Mouse (Mus musculus) lung, embryonic 15.5 days (tissue): ENCODE results near the gene Hsf4. TPM values are rescaled to one million over a fixed set of nuclear protein-coding genes. Genes with fewer than 3 reads are reported as not detected.
A peak's percentile ranks its signal among the peaks of the same experiment; 100 is the strongest.
"Not testable (repeated sequence)": the region's sequence is repeated elsewhere in the genome, so short reads cannot be mapped to it uniquely, and the experiment has no call there.

Source experiments
- ATAC-seq: fragments of 200-750 bp; cut with Nextera tagmentation; 2 replicates; pipeline ENCODE4 v1.8.0; 2017; ENCODE audit warnings: moderate number of reproducible peaks, borderline replicate concordance; ENCODE audit not compliant: low FRiP score, low TSS enrichment; ENCODE audit errors: extremely low read depth
- H3K27ac ChIP-seq: fragments of 300-500 bp; sonication (generic); 2 replicates; pipeline ENCODE4 v1.5.1; 2015; ENCODE audit warnings: moderate library complexity, mild to moderate bottlenecking, inconsistent platforms
- H3K27me3 ChIP-seq: fragments of 300-500 bp; sonication (generic); 2 replicates; pipeline ENCODE4 v1.6.1; 2015; ENCODE audit warnings: inconsistent platforms
- H3K36me3 ChIP-seq: fragments of 300-500 bp; sonication (generic); 2 replicates; pipeline ENCODE4 v1.6.1; 2015; ENCODE audit warnings: inconsistent platforms
- H3K4me1 ChIP-seq: fragments of 300-500 bp; sonication (generic); 2 replicates; pipeline ENCODE4 v1.6.1; 2015; ENCODE audit warnings: inconsistent platforms
- H3K4me2 ChIP-seq: fragments of 300-500 bp; sonication (generic); 2 replicates; pipeline ENCODE4 v1.6.1; 2015; ENCODE audit warnings: inconsistent platforms, mild to moderate bottlenecking, moderate library complexity
- H3K4me3 ChIP-seq: fragments of 300-500 bp; sonication (generic); 2 replicates; pipeline ENCODE4 v1.5.1; 2015; ENCODE audit warnings: mild to moderate bottlenecking, inconsistent platforms
- H3K9ac ChIP-seq: fragments of 300-500 bp; sonication (generic); 2 replicates; pipeline ENCODE4 v1.6.1; 2015; ENCODE audit warnings: inconsistent platforms
- H3K9me3 ChIP-seq: fragments of 300-500 bp; sonication (generic); 2 replicates; pipeline ENCODE4 v1.6.1; 2016; ENCODE audit warnings: inconsistent platforms
- WGBS: fragments of 180-500 bp; shearing (Covaris S2); methylation state at CpG from one replicate; pipeline ENCODE4 v1.1.7; 2015; 5-methylcytosine and 5-hydroxymethylcytosine counted together
- polyA plus RNA-seq: library from polyadenylated mRNA; unstranded; fragments of >200 nt; fragmentation: Nextera tagmentation; extraction: Ambion mirVana; gene quantifications from 2 replicates; pipeline ENCODE4 v1.2.1, GENCODE M21; 2015

Gene Hsf4
- polyA plus RNA-seq, 1 experiment from 2014 or later: 0.61 TPM

DNA sequence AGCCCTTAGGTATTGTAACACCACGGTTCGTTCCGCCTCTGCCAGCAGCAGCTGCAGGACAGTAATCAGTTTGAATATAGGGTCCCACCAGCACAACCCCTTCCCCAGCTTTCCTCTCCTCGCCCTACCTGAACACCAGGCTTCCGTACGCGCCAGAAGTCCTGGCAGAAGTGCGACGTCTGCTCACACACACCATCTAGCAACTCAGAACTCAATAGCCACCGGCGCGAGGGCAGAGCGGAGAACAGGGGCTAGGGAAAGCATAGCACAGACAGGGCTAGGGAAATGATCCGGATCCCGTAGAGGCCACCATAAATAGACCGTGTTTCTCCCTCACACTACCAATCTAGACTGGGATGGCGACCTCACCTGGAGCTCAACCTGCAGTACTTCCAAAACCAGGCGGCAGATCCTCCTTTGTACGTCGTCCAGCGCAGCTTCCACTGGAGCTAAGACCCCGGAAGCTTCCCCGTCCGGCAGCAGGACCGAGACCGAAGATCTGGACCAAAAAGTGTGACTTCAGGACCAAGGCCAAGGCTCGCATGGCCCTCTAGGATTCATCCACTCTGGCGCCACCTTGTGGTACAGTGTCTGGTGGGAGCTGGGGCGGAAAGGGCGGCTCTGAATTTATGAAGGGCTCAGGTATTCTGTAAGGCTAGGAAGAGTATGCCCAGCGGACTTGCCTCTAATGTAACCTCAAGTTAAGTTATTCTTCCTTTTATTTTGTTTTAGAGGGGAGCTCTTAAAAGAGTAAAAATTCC is 21.1 kb downstream of the Hsf4 start:
- peaks cover 12% of the 10 kb centered on the region for H3K27me3 ChIP-seq
- peaks cover 32% of the 10 kb centered on the region for H3K4me1 ChIP-seq
- no peak overlapping the region for H3K27ac ChIP-seq
- H3K4me3 ChIP-seq: peak overlapping the region; percentile 56
- WGBS: 7% methylated on average over 31 of the region's 31 CpGs
- no peak overlapping the region for H3K9ac ChIP-seq
- H3K4me2 ChIP-seq: peak overlapping the region; percentile 88
- no peaks in the 10 kb centered on the region for H3K9me3 ChIP-seq
- ATAC-seq: no peak
- no peaks in the 10 kb centered on the region for H3K36me3 ChIP-seq

GRCm38 (mm10) chr8:105291364-105291763 is 21.8 kb downstream of the Hsf4 start:
- not testable (repeated sequence) for H3K9me3 ChIP-seq, H3K27ac ChIP-seq
- 80% methylated on average over 8 of the region's 8 CpGs for WGBS

DNA sequence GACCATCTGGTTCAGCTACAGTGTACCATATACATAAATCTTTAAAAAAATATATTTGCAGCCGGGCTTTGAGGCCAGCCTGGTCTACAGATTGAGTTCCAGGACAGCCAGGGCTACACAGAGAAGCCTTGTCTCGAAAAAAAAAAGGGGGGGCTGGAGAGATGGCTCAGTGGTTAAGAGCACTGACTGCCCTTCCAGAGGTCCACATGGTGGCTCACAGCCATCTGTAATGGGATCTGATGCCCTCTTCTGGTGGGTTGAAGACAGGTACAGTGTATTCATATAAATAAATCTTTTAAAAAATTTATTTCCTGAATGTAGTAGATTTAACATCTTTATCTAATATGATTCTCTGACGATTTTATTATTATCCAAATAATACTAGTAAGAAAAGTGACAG is 22.2 kb downstream of the Hsf4 start:
- not testable (repeated sequence) for H3K36me3 ChIP-seq, H3K9ac ChIP-seq, H3K4me3 ChIP-seq, H3K27ac ChIP-seq, H3K9me3 ChIP-seq, ATAC-seq, H3K4me2 ChIP-seq
- H3K4me1 ChIP-seq: peaks cover 39% of the 10 kb centered on the region
- peaks cover 12% of the 10 kb centered on the region for H3K27me3 ChIP-seq
- 58% methylated on average over 3 of the region's 3 CpGs for WGBS

More at GRCm38 (mm10) chr8:105291364-105291763, 21.8 kb downstream of the Hsf4 start:
- peaks cover 12% of the 10 kb centered on the region for H3K27me3 ChIP-seq
- H3K4me2 ChIP-seq, H3K36me3 ChIP-seq, ATAC-seq, H3K9ac ChIP-seq, H3K4me3 ChIP-seq: not testable (repeated sequence)
- H3K4me1 ChIP-seq: peaks cover 34% of the 10 kb centered on the region

- Histone ChIP-seq H3K27ac (no peak overlapping the region), H3K4me1 (peaks cover 44% of the 10 kb centered on the region), H3K27me3 (peaks cover 12% of the 10 kb centered on the region), H3K9me3 (no peaks in the 10 kb centered on the region), H3K4me2 (no peak overlapping the region), H3K36me3 (no peaks in the 10 kb centered on the region), H3K4me3 (no peak overlapping the region), H3K9ac (no peak overlapping the region)
- 67% methylated on average over 7 of the region's 7 CpGs for WGBS
- no peak for ATAC-seq
Observed at GRCm38 (mm10) chr8:105292471-105292870, 22.9 kb downstream of the Hsf4 start.

DNA sequence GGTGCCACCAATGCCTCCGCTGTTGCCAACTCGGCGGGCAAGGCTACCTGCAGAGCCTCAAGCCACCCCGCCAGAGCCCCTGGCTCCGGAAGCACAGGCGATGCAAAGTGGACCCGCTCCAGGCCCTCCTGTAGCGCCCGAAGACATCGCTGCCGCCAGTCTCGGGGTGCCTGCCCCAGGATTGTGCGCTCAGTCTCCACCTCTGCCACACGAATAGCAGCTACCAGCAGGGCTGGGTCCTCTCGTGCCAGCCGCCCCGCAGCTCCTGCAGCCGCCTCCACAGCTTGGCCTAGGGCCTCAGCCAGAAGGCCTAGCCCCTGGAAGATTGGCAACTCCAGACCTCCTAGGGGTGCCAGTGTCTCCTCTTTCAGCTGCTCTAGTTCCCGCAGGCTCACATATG is 23.8 kb downstream of the Hsf4 start:
- peak overlapping the region; percentile 22; the same call in 1 of the 2 replicates for H3K4me2 ChIP-seq
- H3K9me3 ChIP-seq: no peaks in the 10 kb centered on the region
- H3K27me3 ChIP-seq: peaks cover 12% of the 10 kb centered on the region
- H3K9ac ChIP-seq: no peak overlapping the region
- H3K27ac ChIP-seq: no peak overlapping the region
- 71% methylated on average over 19 of the region's 19 CpGs for WGBS
- H3K4me3 ChIP-seq: no peak overlapping the region
- no peak for ATAC-seq
- peaks cover 41% of the 10 kb centered on the region for H3K4me1 ChIP-seq
- no peaks in the 10 kb centered on the region for H3K36me3 ChIP-seq

DNA sequence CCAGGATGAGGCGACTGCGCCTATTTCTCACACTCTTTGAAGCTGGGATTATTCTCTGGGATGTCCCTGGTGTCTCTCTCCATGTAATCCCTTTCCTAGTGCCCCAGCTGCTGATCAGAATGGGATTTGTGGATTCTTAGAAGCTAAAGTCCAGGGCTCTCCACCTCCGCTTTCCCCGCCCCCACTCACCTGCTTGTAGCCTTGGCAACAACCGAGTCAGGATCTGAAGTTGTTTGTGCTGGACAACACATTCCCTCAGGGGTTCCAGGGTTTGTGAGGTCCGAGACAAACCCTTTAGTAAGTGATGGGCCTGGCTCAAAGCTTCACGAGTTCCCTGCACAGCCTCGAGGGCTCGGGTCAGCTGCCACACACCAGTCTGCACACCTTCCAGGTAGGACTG is 25.2 kb downstream of the Hsf4 start:
- H3K27ac ChIP-seq: 0 out of 2 replicates have a peak overlapping the region, but pooled peaks have one; percentile 80
- H3K4me3 ChIP-seq: peak overlapping the region; percentile 34
- peaks cover 11% of the 10 kb centered on the region for H3K27me3 ChIP-seq
- 52% methylated on average over 9 of the region's 9 CpGs for WGBS
- H3K9me3 ChIP-seq: no peaks in the 10 kb centered on the region
- ATAC-seq: no peak
- H3K4me1 ChIP-seq: peaks cover 42% of the 10 kb centered on the region
- peak overlapping the region; percentile 46 for H3K4me2 ChIP-seq
- 0 out of 2 replicates have a peak overlapping the region, but pooled peaks have one; percentile 8 for H3K9ac ChIP-seq
- peaks cover 4% of the 10 kb centered on the region for H3K36me3 ChIP-seq

DNA sequence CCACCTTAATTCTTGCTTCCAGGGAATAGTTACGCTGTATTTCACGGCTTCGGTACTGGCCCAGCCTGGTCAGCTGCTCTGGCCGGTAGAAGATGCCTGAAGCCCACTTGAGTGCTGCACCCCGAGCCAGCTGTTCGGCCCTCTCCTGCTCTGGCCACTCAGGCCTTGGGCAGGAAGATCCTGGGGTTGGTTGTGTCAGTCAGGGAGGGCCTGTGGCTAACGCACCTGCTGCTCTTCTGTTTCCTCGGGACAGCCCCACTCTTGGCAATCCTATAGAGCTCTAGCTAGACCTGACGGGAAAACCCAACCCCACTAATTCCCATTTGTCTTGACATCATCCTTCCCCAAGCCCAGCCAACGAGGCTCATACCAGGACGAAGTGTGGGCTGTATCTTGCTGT is 25.7 kb downstream of the Hsf4 start:
- Histone ChIP-seq H3K9me3 (no peaks in the 10 kb centered on the region), H3K36me3 (peaks cover 9% of the 10 kb centered on the region), H3K9ac (0 out of 2 replicates have a peak overlapping the region, but pooled peaks have one; percentile 8), H3K4me1 (peaks cover 40% of the 10 kb centered on the region), H3K4me2 (peak overlapping the region; percentile 46), H3K4me3 (peak overlapping the region; percentile 34), H3K27me3 (peaks cover 6% of the 10 kb centered on the region), H3K27ac (peak overlapping the region; percentile 80)
- WGBS: 53% methylated on average over 11 of the region's 11 CpGs
- ATAC-seq: no peak

- peaks cover 33% of the 10 kb centered on the region for H3K4me1 ChIP-seq
- ATAC-seq: no peak
- H3K27me3 ChIP-seq: no peaks in the 10 kb centered on the region
- 44% methylated on average over 11 of the region's 11 CpGs for WGBS
- peak within 1 kb of the TSS; percentile 80 for H3K27ac ChIP-seq
- peaks cover 17% of the 10 kb centered on the region for H3K36me3 ChIP-seq
- H3K4me3 ChIP-seq: peak within 1 kb of the TSS; percentile 98
- peak within 1 kb of the TSS; percentile 94 for H3K9ac ChIP-seq
- H3K4me2 ChIP-seq: peak within 1 kb of the TSS; percentile 91
- H3K9me3 ChIP-seq: no peaks in the 10 kb centered on the region
Observed at GRCm38 (mm10) chr8:105295895-105296573, 26.4 kb downstream of the Hsf4 start, which contains the start of gene Exoc3l. Gene Exoc3l, minus strand, starts transcription at chr8:105296101.

DNA sequence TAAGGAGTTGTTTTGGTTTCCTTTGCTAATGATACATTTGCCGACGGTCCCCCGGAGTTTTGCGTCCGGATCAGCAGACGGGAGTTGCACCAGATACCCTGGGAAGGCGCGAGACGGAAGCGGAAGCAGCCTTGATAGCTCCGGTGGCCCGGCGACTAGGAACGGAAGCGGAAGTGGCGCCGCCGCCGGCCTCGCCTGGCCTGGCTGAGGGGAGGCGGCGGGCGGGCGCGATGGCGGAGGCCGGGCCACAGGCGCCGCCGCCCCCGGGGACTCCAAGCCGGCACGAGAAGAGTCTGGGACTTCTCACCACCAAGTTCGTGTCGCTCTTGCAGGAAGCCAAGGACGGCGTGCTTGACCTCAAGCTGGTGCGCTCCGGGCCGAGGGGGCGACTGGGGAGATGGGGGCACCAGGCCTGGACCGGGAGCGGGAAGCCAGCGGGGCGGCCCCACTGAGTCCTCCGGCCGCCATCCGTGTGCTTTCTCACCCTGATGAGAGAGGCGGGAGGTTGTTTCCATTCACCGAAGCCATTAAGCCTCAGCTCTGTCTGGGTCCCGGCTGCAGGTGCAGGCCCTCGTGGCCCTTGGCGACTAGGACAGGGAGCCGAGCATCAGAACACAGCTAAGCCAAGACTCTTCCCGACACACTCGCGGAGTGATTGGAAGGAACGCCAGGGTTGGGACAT is 28.1 kb downstream of the Hsf4 start, which contains the start of gene E2f4:
Gene E2f4, plus strand, starts transcription at position 153 of the 682 bp plus-strand sequence.
- peak within 1 kb of the TSS; percentile 94 for H3K9ac ChIP-seq
- peak within 1 kb of the TSS; percentile 91 for H3K4me2 ChIP-seq
- H3K36me3 ChIP-seq: peaks cover 31% of the 10 kb centered on the region
- peak within 1 kb of the TSS; percentile 98 for H3K4me3 ChIP-seq
- H3K9me3 ChIP-seq: no peaks in the 10 kb centered on the region
- peaks cover 33% of the 10 kb centered on the region for H3K4me1 ChIP-seq
- no peaks in the 10 kb centered on the region for H3K27me3 ChIP-seq
- H3K27ac ChIP-seq: peak within 1 kb of the TSS; percentile 80
- ATAC-seq: peak; percentile 83
- under 1% methylated on average over 58 of the region's 58 CpGs for WGBS

DNA sequence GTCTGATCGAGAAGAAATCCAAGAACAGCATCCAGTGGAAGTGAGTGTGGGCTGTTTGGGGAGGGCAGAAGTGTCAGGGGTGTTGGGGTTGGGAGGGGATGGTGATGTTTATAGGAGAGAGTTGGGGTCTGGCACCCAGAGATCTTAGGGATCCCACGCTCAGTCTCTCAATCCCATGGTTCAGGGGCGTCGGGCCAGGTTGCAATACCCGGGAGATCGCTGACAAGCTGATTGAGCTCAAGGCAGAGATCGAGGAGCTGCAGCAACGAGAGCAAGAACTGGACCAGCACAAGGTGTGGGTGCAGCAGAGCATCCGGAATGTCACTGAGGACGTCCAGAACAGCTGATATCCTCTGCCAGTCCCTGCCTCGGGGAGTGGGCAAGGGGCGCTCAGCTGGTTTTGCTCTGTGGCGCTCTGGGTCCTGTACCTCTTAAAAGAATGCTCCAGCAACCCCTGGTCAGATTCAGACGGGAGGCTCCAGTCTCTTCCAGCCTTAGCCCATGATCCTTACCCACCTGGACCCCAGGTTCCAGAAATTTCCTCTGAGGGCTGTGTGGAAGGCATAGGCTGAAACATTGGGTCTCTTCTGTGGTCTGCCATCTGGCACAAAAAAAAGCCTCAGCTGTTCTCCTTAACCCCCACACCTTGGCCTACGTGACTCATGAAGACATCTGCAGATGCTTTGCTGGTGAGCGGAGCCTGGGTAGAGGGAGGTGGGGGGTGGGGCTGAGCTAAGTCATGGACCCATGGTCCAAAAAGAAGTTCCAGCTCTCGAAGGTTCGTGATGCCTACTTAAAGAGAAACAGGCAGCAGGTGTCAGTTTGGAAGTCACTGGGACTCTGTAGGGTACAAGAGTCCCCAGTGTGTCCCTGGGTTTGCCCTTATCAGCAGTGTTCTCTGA is 29.0 kb downstream of the Hsf4 start:
- H3K9me3 ChIP-seq: no peaks in the 10 kb centered on the region
- no peak for ATAC-seq
- H3K9ac ChIP-seq: peak overlapping the region; percentile 94
- H3K36me3 ChIP-seq: peaks cover 36% of the 10 kb centered on the region
- H3K4me1 ChIP-seq: peaks cover 33% of the 10 kb centered on the region
- H3K27me3 ChIP-seq: no peaks in the 10 kb centered on the region
- peak overlapping the region; percentile 91 for H3K4me2 ChIP-seq
- 47% methylated on average over 18 of the region's 18 CpGs for WGBS
- H3K4me3 ChIP-seq: peak overlapping the region; percentile 98
- 0 out of 2 replicates have a peak overlapping the region, but pooled peaks have one; percentile 65 for H3K27ac ChIP-seq

GRCm38 (mm10) chr8:105299962-105300361 is 30.4 kb downstream of the Hsf4 start:
- WGBS: 88% methylated on average over 8 of the region's 8 CpGs
- Histone ChIP-seq H3K4me1 (peaks cover 43% of the 10 kb centered on the region), H3K27ac (no peak overlapping the region), H3K27me3 (no peaks in the 10 kb centered on the region), H3K4me3 (no peak overlapping the region), H3K4me2 (no peak overlapping the region), H3K9ac (no peak overlapping the region), H3K36me3 (peaks cover 43% of the 10 kb centered on the region), H3K9me3 (no peaks in the 10 kb centered on the region)
- no peak for ATAC-seq
